Comparison of ENCODE assay signal across 8 mouse cellular contexts in the genomic region with DNA sequence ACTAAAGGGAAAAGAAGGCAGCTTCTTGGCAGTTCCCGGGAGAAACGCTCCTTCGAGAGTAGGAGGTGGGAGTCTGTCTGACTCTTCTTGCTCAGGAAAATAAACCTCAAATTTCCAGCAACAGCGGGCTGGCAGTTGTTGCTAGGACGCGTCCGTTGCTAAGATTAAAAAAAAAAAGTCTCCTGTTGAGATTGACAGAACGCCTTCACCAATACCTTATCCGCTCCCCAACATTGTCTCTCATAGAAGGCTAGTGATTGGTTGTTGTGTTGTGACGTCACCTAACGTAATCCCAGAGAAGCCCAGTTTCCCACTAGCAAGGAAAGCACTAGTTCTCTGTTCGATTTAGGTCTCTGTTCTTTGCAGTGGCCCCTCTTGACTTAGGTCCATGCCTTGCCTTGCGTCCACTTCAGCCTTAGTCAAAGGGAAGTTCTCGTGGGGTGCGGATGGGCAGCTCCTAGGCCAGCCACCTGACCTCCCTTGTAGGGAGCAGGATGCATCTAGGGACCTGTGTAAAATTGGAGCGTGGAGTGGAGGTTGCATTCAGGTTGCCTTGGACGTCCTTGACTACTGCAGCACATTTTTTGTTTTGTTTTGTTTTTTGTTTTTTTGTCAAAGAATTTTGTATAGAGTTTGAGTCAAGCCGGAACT. TPM values are rescaled to one million over a fixed set of nuclear protein-coding genes. Genes with fewer than 3 reads are reported as not detected.
DNase-seq lines count a peak whose midpoint lies in the region; ATAC-seq and TF ChIP-seq lines count a peak whose summit lies in the region.

A gene (minus strand): TSS at position 210 of the 651 bp plus-strand sequence.

- no peak for TF ChIP-seq CTCF in olfactory bulb, adult 2 months (IDR thresholded peaks at IDR 0.05; ENCODE audit: insufficient read depth, low read depth, low read length)

- no peak for TF ChIP-seq POLR2A in olfactory bulb, adult 2 months (IDR thresholded peaks at IDR 0.05; ENCODE audit: insufficient read depth, low read depth, low read length)

- H3K4me3 ChIP-seq in forebrain, embryonic 14.5 days (ENCODE audit: low read depth, low read length), result peak within 1 kb of the TSS; percentile 34
- H3K4me3 ChIP-seq in hindbrain, embryonic 14.5 days (replicated peaks; ENCODE audit: low read length), result peak within 1 kb of the TSS; percentile 29
- H3K4me3 ChIP-seq in lung, embryonic 15.5 days, result peak within 1 kb of the TSS; percentile 47
- peak within 1 kb of the TSS; percentile 38 for H3K4me3 ChIP-seq in olfactory bulb, adult 2 months (ENCODE audit: insufficient read depth, low read depth, low read length)

- DNase-seq in NIH3T3 (ENCODE audit: low read depth), result peak; percentile 61
- peak; percentile 65 for DNase-seq in c-Kit-positive CD71-negative TER-119-negative erythroid progenitor cells, embryonic 14.5 days (ENCODE audit: low read depth)
- DNase-seq in forebrain, embryonic 14.5 days (ENCODE audit: low spot score), result peak; percentile 98
- DNase-seq in hindbrain, embryonic 14.5 days (ENCODE audit: low spot score), result peak; percentile 87
- DNase-seq in layer of hippocampus, postnatal 10 days (ENCODE audit: low spot score in 2 of 2), result peak; percentile 57 to 74

- peak within 1 kb of the TSS; percentile 32; the same call in 1 of the 2 replicates for H3K9ac ChIP-seq in forebrain, embryonic 14.5 days (ENCODE audit: low read length)
- H3K9ac ChIP-seq in hindbrain, embryonic 14.5 days, result peak within 1 kb of the TSS; percentile 20; the same call in 1 of the 2 replicates
- peak within 1 kb of the TSS; percentile 3 for H3K9ac ChIP-seq in lung, embryonic 15.5 days

- H3K9me3 ChIP-seq in forebrain, embryonic 14.5 days (replicated peaks; ENCODE audit: control insufficient read depth, low read length), result no peaks in the 10 kb centered on the region; the same call in 1 of the 2 replicates
- H3K9me3 ChIP-seq in hindbrain, embryonic 14.5 days (ENCODE audit: control insufficient read depth, low read length), result no peaks in the 10 kb centered on the region; the same call in 1 of the 2 replicates
- no peaks in the 10 kb centered on the region for H3K9me3 ChIP-seq in lung, embryonic 15.5 days

- peaks cover 4% of the 10 kb centered on the region; the same call in 1 of the 2 replicates for H3K4me1 ChIP-seq in forebrain, embryonic 14.5 days (ENCODE audit: control insufficient read depth, insufficient read depth, low read length)
- H3K4me1 ChIP-seq in hindbrain, embryonic 14.5 days (replicated peaks; ENCODE audit: control insufficient read depth, insufficient read depth, low read length), result 0 out of 2 replicates have a peak, but pooled peaks cover 6% of the 10 kb centered on the region
- 0 out of 2 replicates have a peak, but pooled peaks cover 6% of the 10 kb centered on the region for H3K4me1 ChIP-seq in lung, embryonic 15.5 days
- peaks cover 4% of the 10 kb centered on the region for H3K4me1 ChIP-seq in olfactory bulb, adult 2 months (ENCODE audit: control insufficient read depth, insufficient read depth, low read length)

- peak; percentile 99 for ATAC-seq in forebrain, embryonic 14.5 days
- ATAC-seq in hindbrain, embryonic 14.5 days (ENCODE audit: low FRiP score), result peak; percentile 96
- ATAC-seq in lung, embryonic 15.5 days (ENCODE audit: borderline replicate concordance, extremely low read depth, low FRiP score, low TSS enrichment), result peak; percentile 94
- ATAC-seq in erythroid progenitor cell, adult 5-6 weeks (replicated peaks; ENCODE audit: low FRiP score, poor library complexity, severe bottlenecking), result no peak

- no peaks in the 10 kb centered on the region for H3K36me3 ChIP-seq in forebrain, embryonic 14.5 days (ENCODE audit: control insufficient read depth, insufficient read depth, low read length)
- no peaks in the 10 kb centered on the region for H3K36me3 ChIP-seq in hindbrain, embryonic 14.5 days (replicated peaks; ENCODE audit: control insufficient read depth, insufficient read depth)
- H3K36me3 ChIP-seq in lung, embryonic 15.5 days, result no peaks in the 10 kb centered on the region

- WGBS in forebrain, embryonic 14.5 days, result 12% methylated on average over 18 of the region's 18 CpGs
- WGBS in hindbrain, embryonic 14.5 days, result 10% methylated on average over 18 of the region's 18 CpGs
- WGBS in lung, embryonic 15.5 days, result 12% methylated on average over 18 of the region's 18 CpGs
- 14% methylated on average over 18 of the region's 18 CpGs for WGBS in olfactory bulb, adult 2 months

- peak within 1 kb of the TSS; percentile 73 for H3K4me2 ChIP-seq in forebrain, embryonic 14.5 days (ENCODE audit: low read length)
- H3K4me2 ChIP-seq in hindbrain, embryonic 14.5 days (replicated peaks), result peak within 1 kb of the TSS; percentile 70
- peak within 1 kb of the TSS; percentile 85 for H3K4me2 ChIP-seq in lung, embryonic 15.5 days

- H3K27ac ChIP-seq in forebrain, embryonic 14.5 days (ENCODE audit: low read depth, low read length), result no peak within 1 kb of the TSS
- no peak within 1 kb of the TSS for H3K27ac ChIP-seq in hindbrain, embryonic 14.5 days
- no peak within 1 kb of the TSS for H3K27ac ChIP-seq in lung, embryonic 15.5 days
- H3K27ac ChIP-seq in olfactory bulb, adult 2 months (ENCODE audit: insufficient read depth, low read depth, low read length), result no peak within 1 kb of the TSS

- H3K27me3 ChIP-seq in forebrain, embryonic 14.5 days (replicated peaks; ENCODE audit: control insufficient read depth, insufficient read depth, low read length), result no peaks in the 10 kb centered on the region
- H3K27me3 ChIP-seq in hindbrain, embryonic 14.5 days (ENCODE audit: control insufficient read depth, insufficient read depth, low read length), result 0 out of 2 replicates have a peak, but pooled peaks cover 2% of the 10 kb centered on the region
- H3K27me3 ChIP-seq in lung, embryonic 15.5 days, result peaks cover 7% of the 10 kb centered on the region; the same call in 1 of the 2 replicates

RNA-seq across cellular contexts. Expression of the gene that starts here (rescaled TPM):
- 1.5 and 2.1 TPM in 2 replicates for polyA plus RNA-seq in forebrain, embryonic 14.5 days (2014; fragmentation: Nextera tagmentation; extraction: Ambion mirVana)
- 1.8 and 2.8 TPM in 2 replicates for polyA plus RNA-seq in hindbrain, embryonic 14.5 days (2014; fragmentation: Nextera tagmentation; extraction: Ambion mirVana)
- 1 to 10 TPM in 1 of 2 experiments, under 1 TPM in 1; 0.96 to 1.7 TPM for total RNA-seq in layer of hippocampus, postnatal 10 days (2021)
- polyA plus RNA-seq in lung, embryonic 15.5 days (2015; fragmentation: Nextera tagmentation; extraction: Ambion mirVana), result 1.8 and 2.2 TPM in 2 replicates
- polyA plus RNA-seq in olfactory bulb, adult 2 months (2012; ENCODE audit: insufficient read depth, insufficient read length, low replicate concordance, missing spikeins), result not detected in 2 replicates
- not detected in 2 replicates for total RNA-seq in erythroid progenitor cell, adult 5-6 weeks (2015; ENCODE audit: low replicate concordance)
- total RNA-seq in erythroid progenitor cell, adult 5-6 weeks (2017; ENCODE audit: low replicate concordance), result not detected in 2 replicates
